Mouse (Mus musculus): ENCODE data around the gene Slc35c2. TPM values are rescaled to one million over a fixed set of nuclear protein-coding genes. Genes with fewer than 3 reads are reported as not detected.

Slc35c2 gene
- polyA plus RNA-seq, 1 experiment, result 24.6 TPM

GRCm38 (mm10) chr2:165246349-165246748 is 41.3 kb downstream of the Slc35c2 start:
- H3K9ac ChIP-seq (ENCODE audit: low read depth, poor library complexity, severe bottlenecking), result no peak overlapping the region
- no peaks in the 10 kb centered on the region for H3K27me3 ChIP-seq (ENCODE audit: control insufficient read depth, insufficient read depth, low read length, poor library complexity, severe bottlenecking)
- no peaks in the 10 kb centered on the region for H3K4me1 ChIP-seq (ENCODE audit: control insufficient read depth, insufficient read depth, low read length)

GRCm38 (mm10) chr2:165243122-165243720 is 44.4 kb downstream of the Slc35c2 start:
- Histone ChIP-seq H3K27ac (ENCODE audit: insufficient read depth, low read length) (no peak overlapping the region), H3K4me3 (ENCODE audit: low read depth, low read length) (no peak overlapping the region), H3K4me1 (ENCODE audit: control insufficient read depth, insufficient read depth, low read length) (no peaks in the 10 kb centered on the region), H3K9ac (ENCODE audit: low read depth, poor library complexity, severe bottlenecking) (no peak overlapping the region), H3K27me3 (ENCODE audit: control insufficient read depth, insufficient read depth, low read length, poor library complexity, severe bottlenecking) (no peaks in the 10 kb centered on the region), H3K9me3 (replicated peaks; ENCODE audit: control insufficient read depth, insufficient read depth, low read length, poor library complexity, severe bottlenecking) (no peaks in the 10 kb centered on the region), H3K36me3 (ENCODE audit: control insufficient read depth, insufficient read depth, low read length, poor library complexity, severe bottlenecking) (no peaks in the 10 kb centered on the region)
- TF ChIP-seq POLR2A (IDR thresholded peaks at IDR 0.05; ENCODE audit: insufficient read depth, low read length), result no peak
- no peak for TF ChIP-seq CTCF (IDR thresholded peaks at IDR 0.05; ENCODE audit: low read depth, low read length)
- no peak for TF ChIP-seq EP300 (IDR thresholded peaks at IDR 0.05; ENCODE audit: insufficient read depth, low read depth, low read length)

More at GRCm38 (mm10) chr2:165246349-165246748, 41.3 kb downstream of the Slc35c2 start:
- H3K36me3 ChIP-seq (ENCODE audit: control insufficient read depth, insufficient read depth, low read length, poor library complexity, severe bottlenecking), result no peaks in the 10 kb centered on the region
- no peaks in the 10 kb centered on the region for H3K9me3 ChIP-seq (replicated peaks; ENCODE audit: control insufficient read depth, insufficient read depth, low read length, poor library complexity, severe bottlenecking)
- TF ChIP-seq POLR2A (IDR thresholded peaks at IDR 0.05; ENCODE audit: insufficient read depth, low read length) (no peak), EP300 (IDR thresholded peaks at IDR 0.05; ENCODE audit: insufficient read depth, low read depth, low read length) (no peak), CTCF (IDR thresholded peaks at IDR 0.05; ENCODE audit: low read depth, low read length) (no peak)
- no peak overlapping the region for H3K4me3 ChIP-seq (ENCODE audit: low read depth, low read length)
- no peak overlapping the region for H3K27ac ChIP-seq (ENCODE audit: insufficient read depth, low read length)

GRCm38 (mm10) chr2:165242575-165242974 is 45.1 kb downstream of the Slc35c2 start:
- H3K4me3 ChIP-seq (ENCODE audit: low read depth, low read length), result no peak overlapping the region
- no peak overlapping the region for H3K27ac ChIP-seq (ENCODE audit: insufficient read depth, low read length)
- no peak for TF ChIP-seq CTCF (IDR thresholded peaks at IDR 0.05; ENCODE audit: low read depth, low read length)
- TF ChIP-seq POLR2A (IDR thresholded peaks at IDR 0.05; ENCODE audit: insufficient read depth, low read length), result no peak
- no peak for TF ChIP-seq EP300 (IDR thresholded peaks at IDR 0.05; ENCODE audit: insufficient read depth, low read depth, low read length)
- no peaks in the 10 kb centered on the region for H3K9me3 ChIP-seq (replicated peaks; ENCODE audit: control insufficient read depth, insufficient read depth, low read length, poor library complexity, severe bottlenecking)
- H3K36me3 ChIP-seq (ENCODE audit: control insufficient read depth, insufficient read depth, low read length, poor library complexity, severe bottlenecking), result no peaks in the 10 kb centered on the region
- no peaks in the 10 kb centered on the region for H3K4me1 ChIP-seq (ENCODE audit: control insufficient read depth, insufficient read depth, low read length)
- H3K9ac ChIP-seq (ENCODE audit: low read depth, poor library complexity, severe bottlenecking), result no peak overlapping the region
- H3K27me3 ChIP-seq (ENCODE audit: control insufficient read depth, insufficient read depth, low read length, poor library complexity, severe bottlenecking), result no peaks in the 10 kb centered on the region

DNA sequence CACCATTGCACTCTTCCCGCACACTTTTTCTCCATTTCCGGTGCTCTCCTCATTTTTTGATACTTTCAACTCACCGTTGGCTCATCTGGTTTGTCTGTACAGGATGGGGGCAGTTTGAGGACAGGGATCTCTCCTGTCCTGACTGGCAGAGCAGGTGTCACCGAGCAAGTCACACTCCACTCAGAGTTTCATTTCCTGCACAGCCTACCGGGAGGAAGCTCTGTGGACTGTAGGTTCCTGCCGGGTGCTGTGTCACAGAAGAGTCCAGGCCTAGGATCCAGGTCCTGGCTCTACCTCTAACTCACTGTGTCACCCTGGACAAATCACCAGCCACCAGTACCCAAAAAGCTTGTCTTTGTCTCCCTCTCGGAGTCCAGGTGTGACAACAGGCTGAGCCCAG is 45.9 kb downstream of the Slc35c2 start:
- Histone ChIP-seq H3K27me3 (ENCODE audit: control insufficient read depth, insufficient read depth, low read length, poor library complexity, severe bottlenecking) (no peaks in the 10 kb centered on the region), H3K4me3 (ENCODE audit: low read depth, low read length) (no peak overlapping the region), H3K9me3 (replicated peaks; ENCODE audit: control insufficient read depth, insufficient read depth, low read length, poor library complexity, severe bottlenecking) (no peaks in the 10 kb centered on the region), H3K36me3 (ENCODE audit: control insufficient read depth, insufficient read depth, low read length, poor library complexity, severe bottlenecking) (no peaks in the 10 kb centered on the region), H3K9ac (ENCODE audit: low read depth, poor library complexity, severe bottlenecking) (no peak overlapping the region), H3K27ac (ENCODE audit: insufficient read depth, low read length) (no peak overlapping the region), H3K4me1 (ENCODE audit: control insufficient read depth, insufficient read depth, low read length) (no peaks in the 10 kb centered on the region)
- TF ChIP-seq CTCF (IDR thresholded peaks at IDR 0.05; ENCODE audit: low read depth, low read length), result no peak
- no peak for TF ChIP-seq POLR2A (IDR thresholded peaks at IDR 0.05; ENCODE audit: insufficient read depth, low read length)

- Histone ChIP-seq H3K9ac (ENCODE audit: low read depth, poor library complexity, severe bottlenecking) (no peak overlapping the region), H3K9me3 (replicated peaks; ENCODE audit: control insufficient read depth, insufficient read depth, low read length, poor library complexity, severe bottlenecking) (no peaks in the 10 kb centered on the region), H3K27me3 (ENCODE audit: control insufficient read depth, insufficient read depth, low read length, poor library complexity, severe bottlenecking) (peaks cover 5% of the 10 kb centered on the region), H3K4me1 (ENCODE audit: control insufficient read depth, insufficient read depth, low read length) (no peaks in the 10 kb centered on the region), H3K36me3 (ENCODE audit: control insufficient read depth, insufficient read depth, low read length, poor library complexity, severe bottlenecking) (no peaks in the 10 kb centered on the region), H3K27ac (ENCODE audit: insufficient read depth, low read length) (no peak overlapping the region), H3K4me3 (ENCODE audit: low read depth, low read length) (no peak overlapping the region)
- TF ChIP-seq EP300 (IDR thresholded peaks at IDR 0.05; ENCODE audit: insufficient read depth, low read depth, low read length), result no peak
- TF ChIP-seq POLR2A (IDR thresholded peaks at IDR 0.05; ENCODE audit: insufficient read depth, low read length), result no peak
- TF ChIP-seq CTCF (IDR thresholded peaks at IDR 0.05; ENCODE audit: low read depth, low read length), result no peak
These were observed 47.3 kb downstream of the Slc35c2 start for GRCm38 (mm10) chr2:165240371-165240770.

DNA sequence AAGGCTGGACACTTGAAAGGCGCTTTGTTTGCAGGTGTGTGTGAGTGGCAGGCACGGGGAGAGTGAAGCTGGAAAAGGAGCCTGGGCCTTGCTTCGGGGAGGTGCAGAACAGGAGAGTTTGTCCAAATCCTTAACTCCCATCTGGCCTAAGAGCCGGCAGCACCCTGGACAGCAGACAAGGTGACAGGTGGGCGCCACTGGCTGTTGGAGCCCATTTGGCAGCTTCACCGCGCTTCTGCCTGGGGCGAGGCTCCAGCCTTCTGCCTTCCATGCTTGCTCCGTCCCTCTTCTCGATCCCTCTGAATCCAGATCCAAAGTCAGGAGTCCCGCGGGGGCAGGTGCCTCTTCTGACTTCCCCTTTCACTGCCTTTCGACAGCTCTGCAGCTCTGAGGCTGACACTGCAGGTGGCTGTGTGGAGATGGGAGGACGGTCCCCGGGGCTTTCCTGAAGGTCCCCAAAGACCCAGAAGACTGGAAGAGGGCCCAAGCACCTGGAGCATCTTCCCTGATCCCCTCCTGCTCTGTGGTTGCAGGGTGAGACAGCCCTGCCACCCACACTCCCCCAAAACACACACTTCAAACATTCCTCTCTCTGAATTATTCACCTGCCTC is 48.0 kb downstream of the Slc35c2 start:
- TF ChIP-seq CTCF (IDR thresholded peaks at IDR 0.05; ENCODE audit: low read depth, low read length) (no peak), EP300 (IDR thresholded peaks at IDR 0.05; ENCODE audit: insufficient read depth, low read depth, low read length) (no peak), POLR2A (IDR thresholded peaks at IDR 0.05; ENCODE audit: insufficient read depth, low read length) (no peak)
- H3K27ac ChIP-seq (ENCODE audit: insufficient read depth, low read length), result no peak overlapping the region
- H3K9ac ChIP-seq (ENCODE audit: low read depth, poor library complexity, severe bottlenecking), result no peak overlapping the region
- H3K4me1 ChIP-seq (ENCODE audit: control insufficient read depth, insufficient read depth, low read length), result no peaks in the 10 kb centered on the region
- peaks cover 7% of the 10 kb centered on the region for H3K27me3 ChIP-seq (ENCODE audit: control insufficient read depth, insufficient read depth, low read length, poor library complexity, severe bottlenecking)
- H3K36me3 ChIP-seq (ENCODE audit: control insufficient read depth, insufficient read depth, low read length, poor library complexity, severe bottlenecking), result no peaks in the 10 kb centered on the region
- no peak overlapping the region for H3K4me3 ChIP-seq (ENCODE audit: low read depth, low read length)
- H3K9me3 ChIP-seq (replicated peaks; ENCODE audit: control insufficient read depth, insufficient read depth, low read length, poor library complexity, severe bottlenecking), result no peaks in the 10 kb centered on the region
